Mouse (Mus musculus) regulatory T cell (primary cell): ENCODE data around the gene Olfr191.
"Not testable (repeated sequence)": the region's sequence is repeated elsewhere in the genome, so short reads cannot be mapped to it uniquely, and the experiment has no call there.

Experiments used
- in situ Hi-C: fragments of 300-600 bp; cut with MboI, MseI; formaldehyde crosslinking; loops from one replicate; pipeline ENCODE4 v1.15.1; 2025; ENCODE audit warnings: high pct_unique_total_duplicates

Olfr191 gene

DNA sequence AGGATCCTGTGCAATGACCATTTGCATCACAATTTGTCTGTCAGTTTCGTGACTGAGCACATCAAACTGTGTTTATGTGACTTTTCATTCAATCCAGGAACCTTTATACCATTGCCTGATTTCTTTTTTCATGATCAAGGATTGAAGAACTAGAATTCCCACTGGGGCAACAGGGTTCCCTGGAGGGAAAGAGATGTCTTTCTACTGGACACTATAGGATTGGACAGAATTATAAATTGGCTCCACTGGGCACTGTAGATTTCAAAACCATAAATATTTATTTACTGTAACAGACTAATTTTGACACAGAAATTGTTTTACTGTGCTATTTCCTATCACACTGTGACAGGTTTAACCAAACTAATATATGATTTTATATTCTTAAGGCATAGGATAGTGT is at the start of gene Olfr191:
Gene Olfr191, minus strand, starts transcription at position 101 of the 400 bp plus-strand sequence.
- in situ Hi-C loops: not testable (repeated sequence)

DNA sequence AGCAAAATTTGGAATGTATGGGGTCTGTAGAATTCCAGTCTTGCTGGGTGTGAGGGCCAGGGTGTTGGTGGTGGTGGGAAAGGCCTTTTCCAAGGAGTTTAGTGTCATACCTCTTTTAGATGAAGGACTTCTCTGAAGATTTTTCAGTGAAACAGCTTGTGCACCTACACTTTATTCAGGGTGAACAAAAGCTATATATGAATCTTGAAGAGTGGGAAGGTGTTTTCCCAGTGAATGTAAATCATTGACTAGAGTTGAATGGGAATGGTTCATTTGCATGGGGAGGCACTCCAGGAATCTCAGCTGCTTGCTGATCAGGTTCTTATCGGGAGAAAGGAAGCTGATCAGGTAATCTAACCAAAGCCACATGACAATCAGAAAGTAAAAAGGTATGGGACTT is 41.1 kb upstream of the Olfr191 start:
- in situ Hi-C loops: no loop called here

DNA sequence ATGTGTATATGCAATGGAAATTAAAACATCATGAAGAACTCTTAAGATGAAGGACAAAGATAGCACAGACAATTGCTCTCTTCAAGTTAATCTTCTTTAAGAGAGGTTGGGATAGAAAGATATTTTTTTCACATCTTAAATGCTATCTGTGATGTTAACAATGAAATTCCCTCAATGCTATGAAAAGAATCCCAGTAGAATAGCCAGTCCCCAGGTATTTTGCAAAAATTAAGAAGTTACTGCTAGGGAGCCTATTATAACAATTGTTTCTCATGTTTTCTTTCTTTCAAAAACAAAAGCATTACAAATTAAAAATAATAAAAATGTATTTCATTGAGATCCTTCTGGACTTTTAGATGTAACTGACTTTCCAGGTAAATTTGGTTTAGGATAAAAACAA is 31.3 kb upstream of the Olfr191 start, which contains the start of gene Olfr194:
Gene Olfr194, minus strand, starts transcription at position 101 of the 400 bp plus-strand sequence.
- in situ Hi-C loops: no loop called here

DNA sequence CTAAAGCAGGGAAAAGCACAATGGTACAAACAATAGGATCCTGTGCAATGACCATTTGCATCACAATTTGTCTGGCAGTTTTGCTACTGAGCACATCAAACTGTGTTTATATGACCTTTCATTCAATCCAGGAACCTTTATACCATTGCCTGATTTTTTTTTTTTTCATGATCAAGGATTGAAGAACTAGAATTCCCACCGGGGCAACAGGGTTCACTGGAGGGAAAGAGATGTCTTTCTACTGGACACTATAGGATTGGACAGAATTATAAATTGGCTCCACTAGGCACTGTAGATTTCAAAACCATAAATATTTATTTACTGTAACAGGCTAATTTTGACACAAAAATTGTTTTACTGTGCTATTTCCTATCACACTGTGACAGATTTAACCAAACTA is 22.2 kb upstream of the Olfr191 start, which contains the start of gene Olfr193:
Gene Olfr193, minus strand, starts transcription at position 101 of the 400 bp plus-strand sequence.
- in situ Hi-C loops: no loop called here

DNA sequence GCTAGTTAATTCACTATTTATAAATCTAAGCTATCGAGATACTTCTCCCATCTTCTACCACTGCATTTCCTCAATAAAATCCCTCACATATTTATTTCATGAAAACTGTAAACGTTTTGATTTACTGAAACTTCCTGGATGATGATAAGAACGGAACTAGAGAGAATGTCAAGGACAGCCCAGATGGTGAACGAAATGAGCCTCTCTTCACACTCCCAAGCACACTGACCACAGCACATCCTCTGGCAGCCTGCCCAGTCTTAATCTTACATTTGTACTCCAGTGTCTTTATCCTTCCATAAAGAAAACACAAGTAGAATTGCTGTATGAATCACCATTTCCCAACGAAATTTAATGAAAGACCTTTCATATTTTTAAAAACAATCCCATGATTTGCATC is 18.9 kb upstream of the Olfr191 start:
- in situ Hi-C loops: not testable (repeated sequence)

DNA sequence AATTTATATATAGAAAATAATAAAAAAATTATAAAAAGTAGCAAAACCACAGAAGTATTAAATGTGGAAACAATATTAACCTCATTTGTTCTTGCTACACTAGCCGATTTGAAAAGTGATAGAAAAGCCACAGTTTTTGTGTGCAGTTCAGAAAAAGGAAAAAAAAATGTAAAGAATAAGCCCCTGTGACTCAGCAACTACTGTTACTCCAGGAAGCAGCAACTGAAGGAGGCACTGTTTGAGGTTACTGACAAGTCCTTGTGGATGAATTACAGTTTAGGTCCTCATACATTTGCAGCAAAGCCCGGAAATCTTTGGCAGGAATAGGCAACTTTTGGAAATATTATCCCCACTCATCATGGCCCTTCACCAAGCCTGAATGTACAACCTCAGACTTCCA is 15.7 kb upstream of the Olfr191 start:
- in situ Hi-C loops: no loop called here

DNA sequence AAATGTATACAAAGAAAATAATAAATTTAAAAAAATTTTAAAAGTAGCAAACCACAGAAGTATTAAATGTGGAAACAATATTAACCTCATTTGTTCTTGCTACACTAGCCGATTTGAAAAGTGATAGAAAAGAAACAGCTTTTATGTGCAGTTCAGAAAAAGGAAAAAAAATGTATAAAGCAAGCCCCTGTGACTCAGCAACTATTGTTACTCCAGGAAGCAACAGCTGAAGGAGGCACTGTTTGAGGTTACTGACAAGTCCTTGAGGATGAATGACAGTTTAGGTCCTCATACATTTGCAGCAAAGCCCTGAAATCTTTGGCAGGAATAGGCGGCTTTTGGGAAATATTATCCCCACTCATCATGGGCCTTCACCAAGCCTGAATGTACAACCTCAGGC is 8.5 kb downstream of the Olfr191 start:
- in situ Hi-C loops: not testable (repeated sequence)

DNA sequence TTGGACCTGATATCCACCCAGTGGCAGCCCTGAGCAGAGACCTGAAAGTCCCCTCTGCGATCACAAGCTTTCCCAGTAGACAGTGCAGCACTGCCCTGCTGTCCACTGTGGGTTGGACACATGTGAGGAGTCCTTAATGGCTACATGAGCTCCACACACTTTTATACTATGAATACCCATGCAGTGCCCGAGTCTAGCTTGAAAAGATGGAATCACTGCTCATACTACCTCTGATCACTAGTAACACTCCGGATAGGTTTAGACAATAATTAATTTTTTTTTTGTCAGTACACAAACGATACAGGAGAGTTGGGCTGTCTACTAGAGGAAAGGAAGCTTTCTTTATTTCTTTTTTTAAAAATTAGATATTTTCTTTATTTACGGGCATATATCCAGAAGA is 11.7 kb downstream of the Olfr191 start, which contains the start of gene Olfr190:
Gene Olfr190, minus strand, starts transcription at position 101 of the 400 bp plus-strand sequence.
- in situ Hi-C loops: no loop called here

DNA sequence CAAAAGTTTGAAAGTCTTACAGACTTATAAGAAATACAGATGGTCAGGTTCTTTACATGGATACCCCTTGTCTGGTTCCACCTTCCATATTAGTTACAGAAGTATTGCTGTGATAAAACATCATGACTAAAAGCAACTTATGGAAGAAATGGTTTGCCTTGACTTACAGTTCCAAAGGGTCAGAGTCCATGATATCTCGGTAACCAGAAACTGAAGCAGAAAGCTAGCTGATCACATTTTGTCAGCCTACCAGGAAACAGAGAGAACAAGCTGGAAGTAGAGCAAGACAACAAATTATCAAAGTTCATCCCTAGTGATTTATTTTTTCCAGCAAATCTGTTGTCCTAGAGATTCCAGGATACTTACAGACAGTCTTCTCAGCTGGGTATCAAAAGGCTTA is 16.1 kb downstream of the Olfr191 start:
- in situ Hi-C loops: no loop called here

DNA sequence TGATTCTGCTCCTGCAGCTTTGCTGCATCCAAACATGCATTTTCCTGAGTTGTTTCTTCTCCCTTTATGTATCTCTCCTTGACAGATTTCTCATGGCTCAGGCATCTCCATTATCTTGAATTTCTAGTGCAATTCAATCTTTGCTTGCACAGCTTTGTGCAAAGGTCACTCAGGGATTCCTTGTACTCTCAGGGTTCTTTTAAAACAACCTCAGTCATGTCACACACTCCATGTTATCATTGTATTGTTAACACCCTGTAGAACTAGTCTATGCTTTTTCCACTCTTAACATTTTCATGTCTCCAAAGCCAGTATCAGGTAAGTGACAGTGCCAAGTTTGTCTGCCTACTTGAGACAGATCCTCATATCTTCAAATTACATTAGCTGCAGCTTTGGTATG is 17.9 kb downstream of the Olfr191 start:
- in situ Hi-C loops: no loop called here

DNA sequence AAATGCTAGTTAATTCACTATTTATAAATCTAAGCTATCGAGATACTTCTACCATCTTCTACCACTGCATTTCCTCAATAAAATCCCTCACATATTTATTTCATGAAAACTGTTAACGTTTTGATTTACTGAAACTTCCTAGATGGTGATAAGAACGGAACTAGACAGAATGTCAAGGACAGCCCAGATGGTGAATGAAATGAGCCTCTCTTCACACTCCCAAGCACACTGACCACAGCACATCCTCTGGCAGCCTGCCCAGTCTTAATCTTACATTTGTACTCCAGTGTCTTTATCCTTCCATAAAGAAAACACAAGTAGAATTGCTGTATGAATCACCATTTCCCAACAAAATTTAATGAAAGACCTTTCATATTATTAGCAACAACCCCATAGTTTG is 27.2 kb downstream of the Olfr191 start:
- in situ Hi-C loops: not testable (repeated sequence)

DNA sequence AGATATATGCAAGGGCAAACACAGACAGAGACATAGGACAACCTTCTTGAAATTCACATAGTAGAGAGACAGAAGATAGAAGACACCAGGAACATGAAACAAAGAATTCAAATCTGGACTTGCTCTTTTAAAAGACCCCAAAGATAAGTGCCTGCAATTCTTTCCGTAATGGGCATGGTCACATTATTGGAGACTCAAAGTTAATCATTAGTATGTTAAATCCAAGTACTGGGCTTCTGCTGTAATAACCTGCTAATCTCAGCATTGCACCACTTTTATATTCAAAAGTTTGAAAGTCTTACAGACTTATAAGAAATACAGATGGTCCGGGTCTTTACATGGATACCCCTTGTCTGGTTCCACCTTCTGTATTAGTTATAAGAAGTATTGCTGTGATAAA is 40.3 kb downstream of the Olfr191 start:
- in situ Hi-C loops: not testable (repeated sequence)

DNA sequence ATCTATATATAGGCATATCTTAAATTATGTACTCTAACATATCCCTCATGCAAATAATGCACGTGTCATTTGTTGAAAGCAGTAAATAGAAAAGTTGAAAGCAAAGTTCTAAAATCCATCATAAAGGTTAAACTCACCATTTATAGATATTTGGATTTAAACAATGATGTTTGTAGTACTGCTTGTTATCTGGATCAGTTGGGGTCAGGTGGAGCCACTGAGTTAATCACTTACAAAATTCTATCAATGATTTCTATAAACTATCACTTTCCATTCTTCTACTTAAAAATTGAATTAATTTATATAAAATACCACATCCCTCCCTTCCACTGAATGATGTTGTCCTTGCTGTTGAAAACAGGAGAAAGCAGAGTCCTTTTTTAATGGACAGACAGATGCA is 40.8 kb downstream of the Olfr191 start:
- in situ Hi-C loops: no loop called here

DNA sequence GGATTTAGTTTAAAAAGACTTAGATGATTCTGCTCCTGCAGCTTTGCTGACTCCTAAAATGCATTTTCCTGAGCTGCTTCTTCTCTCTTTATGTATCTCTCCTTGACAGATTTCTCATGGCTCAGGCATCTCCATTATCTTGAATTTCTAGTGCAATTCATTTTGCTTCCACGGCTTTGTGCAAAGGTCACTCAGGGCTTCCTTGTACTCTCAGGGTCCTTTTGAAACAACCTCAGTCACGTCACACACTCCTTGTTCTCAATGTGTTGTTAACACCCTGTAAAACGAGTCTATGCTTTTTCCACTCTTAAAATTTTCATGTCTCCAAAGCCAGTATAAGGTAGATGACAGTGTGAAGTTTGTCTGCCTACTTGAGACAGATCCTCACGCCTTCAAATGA is 42.0 kb downstream of the Olfr191 start:
- in situ Hi-C loops: no loop called here

DNA sequence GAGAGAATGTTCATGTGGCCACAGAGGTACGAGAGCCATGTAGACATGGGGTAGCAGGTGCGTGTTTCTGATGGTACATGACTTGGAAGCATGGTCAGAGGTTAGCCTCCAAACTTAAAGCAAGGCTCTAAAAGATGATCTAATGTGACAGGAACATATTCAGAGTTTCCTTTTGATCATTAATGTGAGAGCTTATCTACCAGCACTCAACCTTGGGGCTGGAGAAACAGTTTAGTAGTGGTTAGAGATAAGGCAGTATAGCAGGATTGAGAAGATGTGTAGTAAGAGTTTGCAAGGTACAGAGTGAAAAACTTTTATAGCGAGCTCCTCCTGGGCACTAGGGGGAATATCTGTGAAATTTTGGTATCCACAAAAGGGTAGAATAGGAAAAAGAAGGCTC is 43.8 kb downstream of the Olfr191 start:
- in situ Hi-C loops: no loop called here

DNA sequence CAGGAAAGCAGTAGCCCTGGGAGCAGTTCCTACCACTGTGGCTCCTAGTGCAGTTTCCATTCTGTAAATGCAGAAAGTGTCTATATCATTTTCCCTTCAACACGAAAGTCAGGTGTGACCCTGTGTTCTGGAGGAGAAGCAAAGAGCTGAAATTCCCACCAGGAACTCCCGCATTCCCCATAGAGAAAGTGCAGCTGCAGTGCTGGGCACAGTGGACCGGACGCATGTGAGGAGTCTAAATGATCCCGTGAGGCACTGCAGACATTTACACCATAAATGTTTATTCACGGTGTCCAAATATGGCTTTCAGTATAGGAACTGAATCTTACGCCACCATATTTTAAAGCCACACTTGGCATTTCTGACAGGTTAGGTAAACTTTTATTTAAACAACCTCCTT is 49.9 kb downstream of the Olfr191 start, which contains the start of gene Olfr187:
Gene Olfr187, minus strand, starts transcription at position 58 of the 400 bp plus-strand sequence.
- in situ Hi-C loops: no loop called here
